Mouse (Mus musculus): ENCODE data around the gene Pkd1l2.

Gene Pkd1l2

DNA sequence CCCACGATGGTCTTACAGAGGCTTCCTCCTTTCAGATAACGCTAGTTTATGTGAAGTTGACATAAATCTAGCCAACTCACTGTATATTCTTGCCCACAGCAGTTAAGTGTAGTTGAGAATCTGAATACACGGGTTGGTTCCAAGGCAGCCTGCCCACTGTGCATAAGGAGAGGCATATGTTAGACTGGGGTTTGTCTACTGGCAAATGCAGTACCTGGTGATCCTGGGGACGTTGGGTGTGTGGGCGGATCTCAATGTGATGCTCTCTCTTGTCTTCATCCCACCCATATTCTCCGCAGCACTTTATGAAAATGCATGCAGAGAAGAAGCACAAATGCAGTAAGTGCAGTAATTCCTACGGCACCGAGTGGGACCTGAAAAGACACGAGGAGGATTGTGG, 127.8 kb downstream of the Pkd1l2 start:
- no peak for DNase-seq (ENCODE audit: low read depth)

DNA sequence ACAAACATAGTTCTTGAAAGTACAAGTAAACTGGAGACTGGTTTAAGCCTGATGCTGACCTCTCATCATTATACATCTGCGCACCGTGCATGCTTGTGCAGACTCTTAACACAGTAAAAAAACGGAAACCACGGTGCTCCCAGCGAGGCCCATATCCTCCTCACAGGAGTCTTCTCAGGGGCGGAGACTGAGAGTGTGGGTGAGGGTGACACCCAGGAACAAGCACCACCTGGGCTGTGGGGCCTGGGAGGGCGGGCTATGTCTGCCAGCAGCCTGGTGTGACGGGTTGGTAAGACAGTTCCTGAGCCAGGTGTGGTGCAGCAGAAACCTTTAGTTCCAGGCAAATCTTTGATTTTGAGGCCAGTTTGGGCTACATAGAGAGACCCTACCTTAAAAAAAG, 129.8 kb downstream of the Pkd1l2 start:
- DNase-seq (ENCODE audit: low read depth) = no peak

DNA sequence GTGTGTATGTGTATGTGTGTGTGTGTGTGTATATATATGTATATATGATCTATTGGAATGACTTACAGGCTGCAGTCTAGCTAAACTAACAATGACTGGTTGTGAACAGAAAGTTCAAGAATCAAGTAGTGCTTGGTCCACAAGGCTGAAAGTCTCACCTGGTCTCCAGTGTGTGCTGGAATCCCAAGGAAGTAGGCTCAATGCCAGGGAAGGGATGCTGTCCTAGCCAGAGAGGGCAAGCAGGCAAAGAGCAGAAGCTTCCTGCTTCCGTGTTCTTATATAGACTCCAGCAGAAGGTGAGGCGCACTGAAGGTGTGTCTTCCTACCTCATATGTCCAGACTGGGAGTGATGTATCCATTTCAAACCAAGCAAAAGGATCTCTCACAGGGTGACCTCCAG, 130.5 kb downstream of the Pkd1l2 start:
- no peak for DNase-seq (ENCODE audit: low read depth)

DNA sequence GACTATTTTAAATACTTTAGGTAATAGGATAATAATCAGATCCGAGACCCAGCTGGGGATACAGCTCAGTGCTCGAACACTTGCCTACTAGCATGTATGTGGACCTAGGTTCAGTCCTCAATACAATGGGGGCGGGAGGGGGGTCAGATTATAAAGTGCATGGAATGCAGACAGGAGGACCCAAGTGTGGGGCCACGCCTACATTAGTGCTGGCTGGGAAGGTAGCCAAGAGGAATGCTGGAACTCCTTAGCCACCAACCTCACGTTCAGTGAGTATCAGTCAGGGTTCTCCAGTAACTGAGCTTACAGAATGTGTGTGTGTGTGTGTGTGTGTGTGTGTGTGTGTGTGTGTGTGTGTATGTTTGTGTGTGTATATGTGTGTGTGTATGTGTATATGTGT, 130.9 kb downstream of the Pkd1l2 start:
- DNase-seq (ENCODE audit: low read depth) = peak; percentile 71

DNA sequence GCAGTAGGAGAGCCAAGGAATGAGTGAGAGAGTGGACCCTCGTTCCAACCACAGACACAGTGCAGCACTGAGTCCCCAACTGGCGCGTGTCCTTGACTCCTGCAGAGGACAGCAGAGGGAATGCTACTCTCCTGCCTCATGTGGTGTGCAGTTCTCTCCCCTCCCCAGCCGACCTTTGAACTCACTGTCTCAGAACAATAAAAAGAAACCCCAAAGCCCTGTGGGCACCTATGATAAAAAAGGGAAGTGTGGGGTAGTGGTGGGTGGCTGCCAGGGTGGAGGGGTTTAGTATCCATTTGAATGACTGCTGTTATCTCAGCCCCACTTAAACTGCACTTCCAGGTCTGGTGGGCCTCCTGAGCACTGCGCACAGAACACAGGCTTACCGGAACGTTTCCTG, 134.7 kb downstream of the Pkd1l2 start:
- DNase-seq (ENCODE audit: low read depth) = no peak

DNA sequence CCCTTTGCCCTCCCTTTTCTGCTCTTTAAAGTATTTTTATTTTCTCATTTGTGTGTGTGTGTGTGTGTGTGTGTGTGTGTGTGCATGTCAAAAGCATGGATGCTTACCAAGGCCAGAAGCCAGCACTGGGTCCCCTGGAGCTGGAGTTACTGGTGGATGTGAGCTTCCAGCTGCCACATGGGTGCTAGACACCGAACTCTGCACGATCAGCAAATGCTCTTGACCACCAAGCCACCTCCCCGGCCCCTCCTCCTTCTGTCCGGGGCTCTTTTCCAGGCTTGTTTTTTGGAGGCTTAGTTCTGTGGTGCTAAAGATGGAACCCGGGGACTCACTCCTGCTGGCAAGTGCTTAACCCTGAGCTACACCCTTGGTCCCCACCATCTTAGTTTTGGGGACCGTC, 135.4 kb downstream of the Pkd1l2 start:
- no peak for DNase-seq (ENCODE audit: low read depth)

DNA sequence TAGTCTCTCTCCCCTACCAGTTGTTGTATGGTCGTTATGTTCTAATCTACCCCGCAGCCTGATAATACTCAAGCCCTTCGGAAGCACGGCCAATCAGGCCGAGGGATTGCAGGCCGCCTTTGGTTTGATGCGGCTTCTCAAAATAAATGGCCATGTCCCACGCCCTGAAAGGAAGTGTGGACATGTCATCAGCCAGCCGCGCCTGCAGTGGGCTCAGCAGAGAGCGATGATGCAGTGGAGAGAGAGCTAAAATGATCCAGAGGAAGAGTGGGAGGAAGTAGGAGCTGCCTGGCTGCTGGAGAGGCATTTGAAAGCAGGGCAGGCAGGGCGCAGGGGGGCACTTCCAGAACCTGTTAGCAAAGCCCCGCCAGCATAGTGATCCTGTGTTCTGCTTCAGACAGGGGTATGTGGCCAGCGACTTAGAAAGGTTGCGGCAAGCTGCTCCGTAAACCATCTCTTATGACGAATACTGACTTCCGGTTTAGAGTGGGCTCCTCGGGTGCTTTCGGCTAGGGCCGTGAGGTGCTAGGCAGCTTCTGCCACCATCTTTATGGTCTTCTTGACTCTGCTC, 135.9 kb downstream of the Pkd1l2 start:
- DNase-seq (ENCODE audit: low read depth) = no peak
